Comparison of ENCODE assay signal across 8 mouse cellular contexts in genomic region chr2:20968441-20969200, GRCm38 (mm10). TPM values are rescaled to one million over a fixed set of nuclear protein-coding genes. Genes with fewer than 3 reads are reported as not detected.
DNase-seq lines count a peak whose midpoint lies in the region; ATAC-seq lines count a peak whose summit lies in the region.

Gene Arhgap21, minus strand, starts transcription at chr2:20968881.

- WGBS in intestine, embryonic 14.5 days, result under 1% methylated on average over 93 of the region's 102 CpGs

- no peaks in the 10 kb centered on the region for H3K9me3 ChIP-seq in intestine, embryonic 14.5 days (ENCODE audit: control insufficient read depth, low read length)

- peak within 1 kb of the TSS; percentile 90 for H3K4me2 ChIP-seq in intestine, embryonic 14.5 days (ENCODE audit: low read length)

- intact Hi-C loops in gastrocnemius, postnatal 36 days (cut with DNase I), result loop anchor here (5.0 kb wide), 2 partner anchors 66 to 219 kb away; no protein-coding TSS in a partner anchor
- intact Hi-C loops in left cerebral cortex, postnatal 25 days (cut with DNase I), result loop anchor here (1.0 to 10.0 kb wide), 7 partner anchors 70 to 946 kb away; partner anchors contain the start of gene Gpr158

- H3K36me3 ChIP-seq in intestine, embryonic 14.5 days (ENCODE audit: control insufficient read depth, insufficient read depth, low read length), result no peaks in the 10 kb centered on the region

- H3K27me3 ChIP-seq in intestine, embryonic 14.5 days (replicated peaks; ENCODE audit: control insufficient read depth, insufficient read depth, low read length), result no peaks in the 10 kb centered on the region

- peaks cover 22% of the 10 kb centered on the region for H3K4me1 ChIP-seq in intestine, embryonic 14.5 days (replicated peaks; ENCODE audit: control insufficient read depth, insufficient read depth, low read length)

- DNase-seq in adrenal gland, adult (ENCODE audit: inconsistent age in 2 of 2, low spot score in 1 of 2), result peak; percentile 89 to 95
- peak; percentile 58 for DNase-seq in embryo, embryonic 11.5 days (ENCODE audit: low read depth, low spot score)
- DNase-seq in gastrocnemius, postnatal 36 days, result peak; percentile 86 to 88
- peak; percentile 89 for DNase-seq in intestine, embryonic 14.5 days (ENCODE audit: low spot score)
- DNase-seq in left cerebral cortex, postnatal 25 days (ENCODE audit: low spot score in 2 of 2), result peak; percentile 75 to 81
- peak; percentile 64 to 65 for DNase-seq in right cerebral cortex, postnatal 36 days (ENCODE audit: low spot score in 2 of 2)
- peak; percentile 78 to 80 for DNase-seq in urinary bladder, postnatal 4 days (ENCODE audit: low spot score in 2 of 2)

- peak; percentile 72 for ATAC-seq in intestine, embryonic 14.5 days (replicated peaks; ENCODE audit: low FRiP score, low TSS enrichment, low read depth)
- peak; percentile 47 for ATAC-seq in megakaryocyte-erythroid progenitor cell, adult 5-6 weeks (replicated peaks; ENCODE audit: low FRiP score, low TSS enrichment, poor library complexity, severe bottlenecking)

- peak within 1 kb of the TSS; percentile 99 for H3K27ac ChIP-seq in intestine, embryonic 14.5 days (ENCODE audit: low read depth)

- H3K9ac ChIP-seq in intestine, embryonic 14.5 days (ENCODE audit: low read length), result peak within 1 kb of the TSS; percentile 96

- H3K4me3 ChIP-seq in intestine, embryonic 14.5 days (ENCODE audit: low read depth, low read length), result peak within 1 kb of the TSS; percentile 85

RNA-seq across cellular contexts. Expression of gene Arhgap21, which starts in this region (rescaled TPM):
- 10 to 100 TPM; 25.2 to 28.7 TPM for total RNA-seq in gastrocnemius, postnatal 36 days (2021)
- 19.4 and 20.6 TPM in 2 replicates for polyA plus RNA-seq in intestine, embryonic 14.5 days (2014; fragmentation: Nextera tagmentation; extraction: Ambion mirVana)
- 100 to 1,000 TPM; 238 to 256 TPM for total RNA-seq in left cerebral cortex, postnatal 25 days (2021)
- total RNA-seq in megakaryocyte-erythroid progenitor cell, adult 5-6 weeks (2014; fragmentation: Nextera tagmentation), result 54.8 and 57.8 TPM in 2 replicates
- 28.3 and 32.9 TPM in 2 replicates for total RNA-seq in megakaryocyte-erythroid progenitor cell, adult 5-6 weeks (2017)

Comparison
In these comparisons a context has a peak if more than half of its experiments do, and no peak if none do; other contexts are left out.
1. Peak in every context shown above with its lines: DNase-seq, ATAC-seq, H3K4me3 ChIP-seq and H3K27ac ChIP-seq.
2. RNA of gene Arhgap21 (total RNA-seq): 238 to 256 TPM in left cerebral cortex, postnatal 25 days; 28.3 to 57.8 TPM in megakaryocyte-erythroid progenitor cell, adult 5-6 weeks and 25.2 to 28.7 TPM in gastrocnemius, postnatal 36 days; every median in the first group is over 4 times any median in the second.